Mouse (Mus musculus) embryonic fibroblast, embryonic 13.5 days (primary cell): ENCODE data around the gene Ptbp3.

Experiments
- CTCF ChIP-seq: IDR thresholded peaks from 2 replicates; pipeline ENCODE4 v1.5.1; 2011; ENCODE audit warnings: mild to moderate bottlenecking, control low read depth, low read length, moderate library complexity, borderline replicate concordance; ENCODE audit not compliant: insufficient read depth
- POLR2A ChIP-seq: IDR thresholded peaks from 2 replicates; pipeline ENCODE4 v1.6.1; 2011; ENCODE audit warnings: low read depth, mild to moderate bottlenecking, control low read depth, low read length, moderate library complexity

DNA sequence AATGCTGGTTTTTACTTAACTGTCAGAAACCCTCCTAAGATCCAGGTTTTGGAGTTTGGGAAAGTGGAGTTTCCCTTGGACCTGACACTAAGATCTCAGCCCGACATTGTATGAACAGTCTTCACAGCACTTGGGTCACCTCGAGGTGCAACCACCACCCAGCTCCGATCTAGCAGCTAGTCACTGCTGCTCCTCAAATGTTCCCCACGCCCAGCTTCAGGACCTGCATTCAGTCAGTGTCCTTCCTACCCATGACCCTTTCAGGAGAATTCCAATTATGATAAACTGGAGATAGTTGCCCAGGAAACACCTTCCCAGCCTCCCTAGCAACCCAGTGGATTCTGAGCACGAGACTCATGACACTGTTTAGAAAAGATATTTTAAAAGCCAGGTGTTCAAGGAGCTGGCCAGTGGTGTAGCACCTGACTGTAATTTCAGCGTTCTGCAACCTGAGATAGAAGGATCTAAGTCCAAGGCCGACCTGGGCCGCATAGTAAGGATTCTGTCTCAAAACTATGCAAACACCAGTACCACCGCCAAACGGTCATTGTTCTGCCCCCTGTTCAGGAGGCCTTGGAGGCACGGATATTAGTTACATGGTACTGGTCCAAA is 87.9 kb downstream of the Ptbp3 start:
- TF ChIP-seq POLR2A (no peak), CTCF (no peak)
